ENCODE assay signal across 18 mouse cellular contexts in the genomic region with DNA sequence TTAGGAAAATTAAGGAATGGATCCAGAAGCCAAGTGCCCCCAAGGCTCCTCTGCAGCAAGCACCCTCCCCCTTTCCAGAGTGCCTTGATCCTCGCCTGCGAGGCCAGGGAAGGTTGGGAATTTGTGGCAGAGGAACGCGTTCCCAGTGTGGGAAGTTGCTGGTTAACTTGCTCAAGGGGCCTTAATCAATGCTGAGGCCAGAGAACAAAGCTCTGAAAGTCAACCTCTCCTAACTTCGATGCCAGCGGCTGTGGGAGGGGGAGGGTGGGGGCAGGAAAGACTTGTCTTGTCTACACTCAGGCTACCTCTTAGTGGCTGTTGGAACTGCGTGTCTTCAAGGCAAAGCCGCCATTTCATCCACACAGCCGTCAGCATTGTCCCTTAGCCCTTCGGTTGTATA. TPM values are rescaled to one million over a fixed set of nuclear protein-coding genes. Genes with fewer than 3 reads are reported as not detected.
DNase-seq lines count a peak whose midpoint lies in the region; ATAC-seq and TF ChIP-seq lines count a peak whose summit lies in the region.
"Had no signal": no experiment of that assay in that cellular context is flagged by ENCODE, and none has a peak within 500 bp of the region (broad histone marks: within the 10 kb centered on the region; RNA-seq: fewer than 3 reads in every experiment).

No protein-coding gene starts in this region.

- TF ChIP-seq EP300 in liver, postnatal 0 days (IDR thresholded peaks at IDR 0.05; ENCODE audit: low read depth), result no peak

- no peak for TF ChIP-seq CTCF in liver, postnatal 0 days (IDR thresholded peaks at IDR 0.05; ENCODE audit: low read depth)

- H3K9ac ChIP-seq in hindbrain, embryonic 12.5 days, result no peak overlapping the region
- H3K9ac ChIP-seq in lung, embryonic 16.5 days (ENCODE audit: low read length), result peak overlapping the region; percentile 68
- no peak overlapping the region for H3K9ac ChIP-seq in limb, embryonic 13.5 days
- no peak overlapping the region for H3K9ac ChIP-seq in liver, postnatal 0 days (replicated peaks)
- H3K9ac ChIP-seq: midbrain, embryonic 13.5 days had no signal

- no peak overlapping the region for H3K4me2 ChIP-seq in hindbrain, embryonic 12.5 days (replicated peaks)
- H3K4me2 ChIP-seq in lung, embryonic 16.5 days (ENCODE audit: low read depth, low read length), result peak overlapping the region; percentile 58
- H3K4me2 ChIP-seq in limb, embryonic 13.5 days (replicated peaks), result peak overlapping the region; percentile 23
- H3K4me2 ChIP-seq in liver, postnatal 0 days (ENCODE audit: low read depth, low read length), result no peak overlapping the region
- H3K4me2 ChIP-seq: heart, embryonic 11.5 days; midbrain, embryonic 13.5 days had no signal

- no peak for DNase-seq in hindbrain, embryonic 10.5 days (ENCODE audit: low spot score)
- DNase-seq in lung, postnatal 25 days (ENCODE audit: low spot score), result no peak
- no peak for DNase-seq in embryo, embryonic 9.5 days (ENCODE audit: extremely low spot score)
- no peak for DNase-seq in frontal cortex, adult 2 months (ENCODE audit: extremely low spot score in 1 of 2, low spot score in 1 of 2)
- DNase-seq in liver, postnatal 0 days, result no peak
- DNase-seq: adrenal gland, postnatal 10 days; cerebellum, postnatal 10 days; gastrocnemius, postnatal 14 days; right cerebral cortex, postnatal 14 days; thymus, postnatal 14 days had no signal

- H3K9me3 ChIP-seq in hindbrain, embryonic 10.5 days, result no peaks in the 10 kb centered on the region
- no peaks in the 10 kb centered on the region for H3K9me3 ChIP-seq in hindbrain, embryonic 12.5 days (replicated peaks)
- no peaks in the 10 kb centered on the region for H3K9me3 ChIP-seq in lung, embryonic 16.5 days (ENCODE audit: control insufficient read depth, low read length)
- H3K9me3 ChIP-seq in limb, embryonic 13.5 days, result no peaks in the 10 kb centered on the region
- no peaks in the 10 kb centered on the region for H3K9me3 ChIP-seq in liver, postnatal 0 days (ENCODE audit: low read length)
- H3K9me3 ChIP-seq: midbrain, embryonic 13.5 days had no signal

- H3K27ac ChIP-seq in hindbrain, embryonic 10.5 days, result no peak overlapping the region
- H3K27ac ChIP-seq in hindbrain, embryonic 12.5 days, result no peak overlapping the region
- H3K27ac ChIP-seq in lung, embryonic 16.5 days (ENCODE audit: low read length), result peak overlapping the region; percentile 59
- no peak overlapping the region for H3K27ac ChIP-seq in limb, embryonic 13.5 days
- no peak overlapping the region for H3K27ac ChIP-seq in liver, postnatal 0 days (ENCODE audit: low read depth)
- H3K27ac ChIP-seq: macrophage; midbrain, embryonic 13.5 days had no signal

- 0 out of 2 replicates have a peak, but pooled peaks cover 4% of the 10 kb centered on the region for H3K4me1 ChIP-seq in hindbrain, embryonic 10.5 days (replicated peaks)
- no peaks in the 10 kb centered on the region for H3K4me1 ChIP-seq in hindbrain, embryonic 12.5 days
- H3K4me1 ChIP-seq in lung, embryonic 16.5 days (replicated peaks; ENCODE audit: control insufficient read depth, insufficient read depth, low read length), result peaks cover 12% of the 10 kb centered on the region; the same call in 1 of the 2 replicates
- peaks cover 10% of the 10 kb centered on the region; the same call in 1 of the 2 replicates for H3K4me1 ChIP-seq in limb, embryonic 13.5 days
- peaks cover 3% of the 10 kb centered on the region; the same call in 1 of the 2 replicates for H3K4me1 ChIP-seq in liver, postnatal 0 days (ENCODE audit: insufficient read depth)
- H3K4me1 ChIP-seq: midbrain, embryonic 13.5 days had no signal

- peak overlapping the region; percentile 24; the same call in 1 of the 2 replicates for H3K4me3 ChIP-seq in hindbrain, embryonic 10.5 days
- H3K4me3 ChIP-seq in hindbrain, embryonic 12.5 days, result no peak overlapping the region
- H3K4me3 ChIP-seq in lung, embryonic 16.5 days (ENCODE audit: low read length), result peak overlapping the region; percentile 52
- peak overlapping the region; percentile 17; the same call in 1 of the 2 replicates for H3K4me3 ChIP-seq in limb, embryonic 13.5 days
- H3K4me3 ChIP-seq in liver, postnatal 0 days (ENCODE audit: low read depth, low read length), result no peak overlapping the region
- H3K4me3 ChIP-seq: midbrain, embryonic 13.5 days had no signal

- H3K36me3 ChIP-seq in hindbrain, embryonic 10.5 days, result no peaks in the 10 kb centered on the region
- H3K36me3 ChIP-seq in hindbrain, embryonic 12.5 days, result no peaks in the 10 kb centered on the region
- no peaks in the 10 kb centered on the region; the same call in 1 of the 2 replicates for H3K36me3 ChIP-seq in lung, embryonic 16.5 days (ENCODE audit: control insufficient read depth, insufficient read depth, low read length)
- no peaks in the 10 kb centered on the region for H3K36me3 ChIP-seq in limb, embryonic 13.5 days
- H3K36me3 ChIP-seq in liver, postnatal 0 days (replicated peaks; ENCODE audit: insufficient read depth, low read length), result no peaks in the 10 kb centered on the region
- H3K36me3 ChIP-seq: midbrain, embryonic 13.5 days had no signal

- 70% methylated on average over 10 of the region's 10 CpGs for WGBS in hindbrain, embryonic 10.5 days
- 64% methylated on average over 10 of the region's 10 CpGs for WGBS in hindbrain, embryonic 12.5 days
- WGBS in lung, embryonic 16.5 days, result 47% methylated on average over 9 of the region's 10 CpGs
- 68% methylated on average over 10 of the region's 10 CpGs for WGBS in limb, embryonic 13.5 days
- WGBS in liver, postnatal 0 days (ENCODE audit: insufficient replicate concordance), result 73% methylated on average over 10 of the region's 10 CpGs

- no peak for ATAC-seq in hindbrain, embryonic 12.5 days (ENCODE audit: low FRiP score)
- no peak for ATAC-seq in lung, embryonic 16.5 days (ENCODE audit: low read depth)
- no peak for ATAC-seq in limb, embryonic 13.5 days (ENCODE audit: low FRiP score, low read depth)
- no peak for ATAC-seq in liver, postnatal 0 days
- ATAC-seq: forebrain, embryonic 14.5 days; midbrain, embryonic 13.5 days had no signal

- no peaks in the 10 kb centered on the region for H3K27me3 ChIP-seq in hindbrain, embryonic 10.5 days (ENCODE audit: insufficient read depth, poor library complexity, severe bottlenecking)
- H3K27me3 ChIP-seq in hindbrain, embryonic 12.5 days, result no peaks in the 10 kb centered on the region; the same call in 1 of the 2 replicates
- H3K27me3 ChIP-seq in lung, embryonic 16.5 days (ENCODE audit: control insufficient read depth, insufficient read depth, low read depth, low read length), result no peaks in the 10 kb centered on the region
- no peaks in the 10 kb centered on the region for H3K27me3 ChIP-seq in limb, embryonic 13.5 days
- H3K27me3 ChIP-seq in liver, postnatal 0 days (ENCODE audit: insufficient read depth, low read length), result no peaks in the 10 kb centered on the region
- H3K27me3 ChIP-seq: midbrain, embryonic 13.5 days had no signal

RNA-seq across cellular contexts. Expression of a gene that starts 1.5 kb away (rescaled TPM):
- polyA plus RNA-seq in hindbrain, embryonic 10.5 days (2016; fragmentation: Nextera tagmentation; extraction: Ambion mirVana), result 0.27 and 0.30 TPM in 2 replicates
- 0.14 and 0.32 TPM in 2 replicates for polyA plus RNA-seq in hindbrain, embryonic 12.5 days (2016; fragmentation: Nextera tagmentation; extraction: Ambion mirVana)
- 2.8 and 4.0 TPM in 2 replicates for polyA plus RNA-seq in lung, embryonic 16.5 days (2015; fragmentation: Nextera tagmentation; extraction: Ambion mirVana)
- polyA plus RNA-seq in limb, embryonic 13.5 days (2015; fragmentation: Nextera tagmentation; extraction: Ambion mirVana), result 0.70 and 1.1 TPM in 2 replicates
- 0.04 and 0.06 TPM in 2 replicates for polyA plus RNA-seq in frontal cortex, adult 2 months (2012; rRNA removed)
- polyA plus RNA-seq in liver, postnatal 0 days (2015; fragmentation: Nextera tagmentation; extraction: Ambion mirVana), result 0.15 and 0.31 TPM in 2 replicates
- polyA plus RNA-seq: forebrain, embryonic 14.5 days; hindbrain, embryonic 11.5 days; macrophage; midbrain, embryonic 13.5 days had no signal

RNA-seq across cellular contexts. Expression of a gene that starts 31.7 kb away (rescaled TPM):
- polyA plus RNA-seq in hindbrain, embryonic 10.5 days (2016; fragmentation: Nextera tagmentation; extraction: Ambion mirVana), result 1.3 and 1.4 TPM in 2 replicates
- 1.8 and 2.6 TPM in 2 replicates for polyA plus RNA-seq in hindbrain, embryonic 12.5 days (2016; fragmentation: Nextera tagmentation; extraction: Ambion mirVana)
- 1.5 and 2.3 TPM in 2 replicates for polyA plus RNA-seq in lung, embryonic 16.5 days (2015; fragmentation: Nextera tagmentation; extraction: Ambion mirVana)
- 2.8 and 2.9 TPM in 2 replicates for polyA plus RNA-seq in limb, embryonic 13.5 days (2015; fragmentation: Nextera tagmentation; extraction: Ambion mirVana)
- polyA plus RNA-seq in frontal cortex, adult 2 months (2012; rRNA removed), result 0.22 and 0.27 TPM in 2 replicates
- polyA plus RNA-seq in liver, postnatal 0 days (2015; fragmentation: Nextera tagmentation; extraction: Ambion mirVana), result 0.78 and 1.2 TPM in 2 replicates

RNA-seq across cellular contexts. Expression of a gene that starts 44.1 kb away (rescaled TPM):
- polyA plus RNA-seq in hindbrain, embryonic 10.5 days (2016; fragmentation: Nextera tagmentation; extraction: Ambion mirVana), result 0.30 and 1.3 TPM in 2 replicates
- 0.29 and 0.76 TPM in 2 replicates for polyA plus RNA-seq in hindbrain, embryonic 12.5 days (2016; fragmentation: Nextera tagmentation; extraction: Ambion mirVana)
- 1.1 and 2.4 TPM in 2 replicates for polyA plus RNA-seq in lung, embryonic 16.5 days (2015; fragmentation: Nextera tagmentation; extraction: Ambion mirVana)
- 0.80 and 0.85 TPM in 2 replicates for polyA plus RNA-seq in limb, embryonic 13.5 days (2015; fragmentation: Nextera tagmentation; extraction: Ambion mirVana)
- 3.6 and 5.9 TPM in 2 replicates for polyA plus RNA-seq in frontal cortex, adult 2 months (2012; rRNA removed)
- polyA plus RNA-seq in liver, postnatal 0 days (2015; fragmentation: Nextera tagmentation; extraction: Ambion mirVana), result 0.26 and 0.36 TPM in 2 replicates

RNA-seq across cellular contexts. Expression of a gene that starts 52.1 kb away (rescaled TPM):
- polyA plus RNA-seq in hindbrain, embryonic 10.5 days (2016; fragmentation: Nextera tagmentation; extraction: Ambion mirVana), result 62.3 and 72.7 TPM in 2 replicates
- 49.6 and 50.8 TPM in 2 replicates for polyA plus RNA-seq in hindbrain, embryonic 12.5 days (2016; fragmentation: Nextera tagmentation; extraction: Ambion mirVana)
- polyA plus RNA-seq in lung, embryonic 16.5 days (2015; fragmentation: Nextera tagmentation; extraction: Ambion mirVana), result 37.9 and 42.0 TPM in 2 replicates
- polyA plus RNA-seq in limb, embryonic 13.5 days (2015; fragmentation: Nextera tagmentation; extraction: Ambion mirVana), result 45.2 and 48.7 TPM in 2 replicates
- polyA plus RNA-seq in frontal cortex, adult 2 months (2012; rRNA removed), result 34.8 and 38.7 TPM in 2 replicates
- 3.1 and 3.9 TPM in 2 replicates for polyA plus RNA-seq in liver, postnatal 0 days (2015; fragmentation: Nextera tagmentation; extraction: Ambion mirVana)

Comparison
In these comparisons a context has a peak if more than half of its experiments do, and no peak if none do; other contexts are left out.
1. H3K4me3 ChIP-seq: peak in hindbrain, embryonic 10.5 days (single experiment), lung, embryonic 16.5 days (single experiment) and limb, embryonic 13.5 days (single experiment); none in hindbrain, embryonic 12.5 days (single experiment) and liver, postnatal 0 days (single experiment).
2. H3K4me2 ChIP-seq: peak in lung, embryonic 16.5 days (single experiment) and limb, embryonic 13.5 days (single experiment); none in hindbrain, embryonic 12.5 days (single experiment) and liver, postnatal 0 days (single experiment).